Mouse (Mus musculus): ENCODE measurements around the gene Tmem30a. TPM values are rescaled to one million over a fixed set of nuclear protein-coding genes. Genes with fewer than 3 reads are reported as not detected.
A peak's percentile ranks its signal among the peaks of the same experiment; 100 is the strongest.

Tmem30a gene
- polyA plus RNA-seq, 1 experiment, result 62.8 TPM

GRCm38 (mm10) chr9:79823438-79823837 is 30.1 kb upstream of the Tmem30a start:
- no peak for TF ChIP-seq CTCF (IDR thresholded peaks at IDR 0.05; ENCODE audit: insufficient read depth, low read length)
- Histone ChIP-seq H3K4me1 (ENCODE audit: control insufficient read depth, insufficient read depth, low read length) (no peaks in the 10 kb centered on the region), H3K4me3 (replicated peaks; ENCODE audit: extremely low read depth, low read depth, low read length) (no peak overlapping the region)
- WGBS, result 70% methylated on average over 4 of the region's 4 CpGs
- DNase-seq, result no peak

GRCm38 (mm10) chr9:79816464-79816863 is 23.2 kb upstream of the Tmem30a start:
- no peak overlapping the region for H3K4me3 ChIP-seq (replicated peaks; ENCODE audit: extremely low read depth, low read depth, low read length)
- TF ChIP-seq POLR2A (IDR thresholded peaks at IDR 0.05; ENCODE audit: borderline replicate concordance, extremely low read depth, low read depth, low read length) (no peak), CTCF (IDR thresholded peaks at IDR 0.05; ENCODE audit: insufficient read depth, low read length) (no peak)
- no peak for DNase-seq
- 76% methylated on average over 5 of the region's 5 CpGs for WGBS
- H3K4me1 ChIP-seq (ENCODE audit: control insufficient read depth, insufficient read depth, low read length), result no peaks in the 10 kb centered on the region

GRCm38 (mm10) chr9:79816013-79816412 is 22.7 kb upstream of the Tmem30a start:
- 71% methylated on average over 11 of the region's 11 CpGs for WGBS
- Histone ChIP-seq H3K4me3 (replicated peaks; ENCODE audit: extremely low read depth, low read depth, low read length) (no peak overlapping the region), H3K4me1 (ENCODE audit: control insufficient read depth, insufficient read depth, low read length) (no peaks in the 10 kb centered on the region)
- TF ChIP-seq POLR2A (IDR thresholded peaks at IDR 0.05; ENCODE audit: borderline replicate concordance, extremely low read depth, low read depth, low read length) (no peak), CTCF (IDR thresholded peaks at IDR 0.05; ENCODE audit: insufficient read depth, low read length) (no peak)
- no peak for DNase-seq

GRCm38 (mm10) chr9:79814592-79814991 is 21.3 kb upstream of the Tmem30a start:
- TF ChIP-seq POLR2A (IDR thresholded peaks at IDR 0.05; ENCODE audit: borderline replicate concordance, extremely low read depth, low read depth, low read length), result no peak
- no peak for TF ChIP-seq CTCF (IDR thresholded peaks at IDR 0.05; ENCODE audit: insufficient read depth, low read length)
- no peaks in the 10 kb centered on the region for H3K4me1 ChIP-seq (ENCODE audit: control insufficient read depth, insufficient read depth, low read length)
- no peak for DNase-seq
- 92% methylated on average over 4 of the region's 4 CpGs for WGBS
- H3K4me3 ChIP-seq (replicated peaks; ENCODE audit: extremely low read depth, low read depth, low read length), result no peak overlapping the region

GRCm38 (mm10) chr9:79810969-79811902 is 17.9 kb upstream of the Tmem30a start:
- TF ChIP-seq POLR2A (IDR thresholded peaks at IDR 0.05; ENCODE audit: borderline replicate concordance, extremely low read depth, low read depth, low read length) (no peak), CTCF (IDR thresholded peaks at IDR 0.05; ENCODE audit: insufficient read depth, low read length) (no peak)
- Histone ChIP-seq H3K4me1 (ENCODE audit: control insufficient read depth, insufficient read depth, low read length) (peaks cover 3% of the 10 kb centered on the region), H3K4me3 (replicated peaks; ENCODE audit: extremely low read depth, low read depth, low read length) (no peak overlapping the region)
- WGBS, result 58% methylated on average over 10 of the region's 11 CpGs
- no peak for DNase-seq

GRCm38 (mm10) chr9:79810534-79810933 is 17.2 kb upstream of the Tmem30a start:
- TF ChIP-seq CTCF (IDR thresholded peaks at IDR 0.05; ENCODE audit: insufficient read depth, low read length) (no peak), POLR2A (IDR thresholded peaks at IDR 0.05; ENCODE audit: borderline replicate concordance, extremely low read depth, low read depth, low read length) (no peak)
- DNase-seq, result no peak
- Histone ChIP-seq H3K4me1 (ENCODE audit: control insufficient read depth, insufficient read depth, low read length) (peaks cover 3% of the 10 kb centered on the region), H3K4me3 (replicated peaks; ENCODE audit: extremely low read depth, low read depth, low read length) (no peak overlapping the region)
- 47% methylated on average over 3 of the region's 3 CpGs for WGBS

GRCm38 (mm10) chr9:79809411-79809810 is 16.1 kb upstream of the Tmem30a start:
- Histone ChIP-seq H3K4me1 (ENCODE audit: control insufficient read depth, insufficient read depth, low read length) (peaks cover 3% of the 10 kb centered on the region), H3K4me3 (replicated peaks; ENCODE audit: extremely low read depth, low read depth, low read length) (no peak overlapping the region)
- WGBS, result 38% methylated on average over 6 of the region's 6 CpGs
- DNase-seq, result no peak
- TF ChIP-seq POLR2A (IDR thresholded peaks at IDR 0.05; ENCODE audit: borderline replicate concordance, extremely low read depth, low read depth, low read length) (no peak), CTCF (IDR thresholded peaks at IDR 0.05; ENCODE audit: insufficient read depth, low read length) (no peak)

- Histone ChIP-seq H3K4me1 (ENCODE audit: control insufficient read depth, insufficient read depth, low read length) (peaks cover 3% of the 10 kb centered on the region), H3K4me3 (replicated peaks; ENCODE audit: extremely low read depth, low read depth, low read length) (no peak overlapping the region)
- WGBS, result 8% methylated on average over 4 of the region's 4 CpGs
- DNase-seq, result no peak
- no peak for TF ChIP-seq POLR2A (IDR thresholded peaks at IDR 0.05; ENCODE audit: borderline replicate concordance, extremely low read depth, low read depth, low read length)
- TF ChIP-seq CTCF (IDR thresholded peaks at IDR 0.05; ENCODE audit: insufficient read depth, low read length), result no peak
Observed at GRCm38 (mm10) chr9:79807178-79807577, 13.9 kb upstream of the Tmem30a start.

GRCm38 (mm10) chr9:79806317-79807075 is 13.2 kb upstream of the Tmem30a start:
- 47% methylated on average over 12 of the region's 12 CpGs for WGBS
- DNase-seq, result no peak
- TF ChIP-seq CTCF (IDR thresholded peaks at IDR 0.05; ENCODE audit: insufficient read depth, low read length), result peak; percentile 36; the same call in 1 of the 2 replicates
- no peak for TF ChIP-seq POLR2A (IDR thresholded peaks at IDR 0.05; ENCODE audit: borderline replicate concordance, extremely low read depth, low read depth, low read length)
- Histone ChIP-seq H3K4me3 (replicated peaks; ENCODE audit: extremely low read depth, low read depth, low read length) (no peak overlapping the region), H3K4me1 (ENCODE audit: control insufficient read depth, insufficient read depth, low read length) (peaks cover 3% of the 10 kb centered on the region)

Measured in lung, adult 2 months (tissue).